Mouse (Mus musculus): Measurements from ENCODE around the gene Mical1.

GRCm38 (mm10) chr10:41520410-41520673 is 44.2 kb downstream of the Mical1 start:
- TF ChIP-seq MAFK (IDR thresholded peaks at IDR 0.05; ENCODE audit: insufficient read depth, low read depth, low read length) (no peak), CHD2 (IDR thresholded peaks at IDR 0.05; ENCODE audit: low read depth, low read length) (no peak), HCFC1 (IDR thresholded peaks at IDR 0.05; ENCODE audit: borderline replicate concordance, insufficient read depth, low read length) (no peak), ZNF384 (IDR thresholded peaks at IDR 0.05; ENCODE audit: low read depth, low read length) (no peak), ZC3H11A (IDR thresholded peaks at IDR 0.05; ENCODE audit: borderline replicate concordance, low read depth, low read length) (no peak)
